Comparison of ENCODE assay signal across 10 mouse cellular contexts in the genomic region with DNA sequence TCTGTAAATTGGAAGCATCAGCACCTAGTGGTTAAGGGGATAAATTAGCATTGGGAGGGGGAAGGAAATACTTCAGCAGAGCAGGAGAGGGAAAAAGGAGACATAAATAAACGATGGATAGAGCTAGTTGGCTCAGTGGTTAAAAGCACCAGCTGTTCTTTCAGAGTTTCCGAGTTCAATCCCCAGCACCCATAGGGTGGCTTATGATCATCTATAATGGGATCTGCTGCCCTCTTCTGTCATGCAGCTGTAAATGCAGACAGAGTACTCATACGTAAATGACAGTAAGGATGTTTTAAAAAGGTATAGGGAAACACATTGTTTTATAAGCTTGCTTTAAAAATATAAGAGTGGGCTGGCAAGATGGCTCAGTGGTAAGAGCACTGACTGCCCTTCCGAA. TPM values are rescaled to one million over a fixed set of nuclear protein-coding genes. Genes with fewer than 3 reads are reported as not detected.
DNase-seq lines count a peak whose midpoint lies in the region; ATAC-seq and TF ChIP-seq lines count a peak whose summit lies in the region.
"Had no signal": no experiment of that assay in that cellular context is flagged by ENCODE, and none has a peak within 500 bp of the region (broad histone marks: within the 10 kb centered on the region; RNA-seq: fewer than 3 reads in every experiment).

No protein-coding gene starts in this region.

- ATAC-seq in kidney, embryonic 15.5 days (replicated peaks; ENCODE audit: low FRiP score): no peak
- peak; percentile 80; the same call in 1 of the 2 replicates for ATAC-seq in neutrophil, adult 5-6 weeks (ENCODE audit: extremely low read depth, insufficient number of reproducible peaks, low FRiP score, poor library complexity, severe bottlenecking)

- H3K4me3 ChIP-seq in kidney, embryonic 15.5 days (replicated peaks): no peak overlapping the region
- H3K4me3 ChIP-seq in E14TG2a.4 (replicated peaks; ENCODE audit: low read length): no peak overlapping the region
- H3K4me3 ChIP-seq: erythroblast, embryonic 14.5 days; limb, embryonic 13.5 days had no signal

- no peaks in the 10 kb centered on the region for H3K9me3 ChIP-seq in kidney, embryonic 15.5 days (replicated peaks)
- no peaks in the 10 kb centered on the region for H3K9me3 ChIP-seq in E14TG2a.4 (ENCODE audit: low read length)
- H3K9me3 ChIP-seq: limb, embryonic 13.5 days had no signal

- no peak overlapping the region for H3K27ac ChIP-seq in kidney, embryonic 15.5 days
- H3K27ac ChIP-seq: limb, embryonic 13.5 days had no signal

- H3K9ac ChIP-seq in kidney, embryonic 15.5 days: no peak overlapping the region
- H3K9ac ChIP-seq: limb, embryonic 13.5 days had no signal

- no peaks in the 10 kb centered on the region for H3K27me3 ChIP-seq in kidney, embryonic 15.5 days
- H3K27me3 ChIP-seq in E14TG2a.4 (ENCODE audit: insufficient read depth, low read length): peaks cover 4% of the 10 kb centered on the region; the same call in 1 of the 2 replicates
- H3K27me3 ChIP-seq: limb, embryonic 13.5 days had no signal

- WGBS in kidney, embryonic 15.5 days: 29% methylated on average over 4 of the region's 4 CpGs

- TF ChIP-seq CTCF in E14TG2a.4 (conservative IDR thresholded peaks at IDR 0.05; ENCODE audit: low read length): peak; percentile 62

- H3K4me1 ChIP-seq in kidney, embryonic 15.5 days: peaks cover 11% of the 10 kb centered on the region
- peaks cover 16% of the 10 kb centered on the region for H3K4me1 ChIP-seq in E14TG2a.4 (replicated peaks; ENCODE audit: low read depth, low read length)

- H3K36me3 ChIP-seq in kidney, embryonic 15.5 days: no peaks in the 10 kb centered on the region
- no peaks in the 10 kb centered on the region for H3K36me3 ChIP-seq in E14TG2a.4 (ENCODE audit: insufficient read depth, low read length)
- H3K36me3 ChIP-seq: limb, embryonic 13.5 days had no signal

- peak; percentile 14 for DNase-seq in kidney, adult 18-20 months
- peak; percentile 9 for DNase-seq in T-cell, adult 2 months (ENCODE audit: low spot score)
- DNase-seq in induced T-regulatory cell, adult 2 months (ENCODE audit: low read depth): peak; percentile 61
- DNase-seq in frontal cortex, postnatal 14 days (ENCODE audit: low spot score in 2 of 2): no peak
- no peak for DNase-seq in cerebellum, postnatal 36 days

- no peak overlapping the region for H3K4me2 ChIP-seq in kidney, embryonic 15.5 days
- H3K4me2 ChIP-seq: limb, embryonic 13.5 days had no signal

RNA-seq across cellular contexts. Expression of gene Prg3, which starts 19.7 kb away (rescaled TPM):
- polyA plus RNA-seq in kidney, embryonic 15.5 days (2015; fragmentation: Nextera tagmentation; extraction: Ambion mirVana): not detected in 2 replicates
- not detected in 2 replicates for total RNA-seq in neutrophil, adult 5-6 weeks (2017)
- polyA plus RNA-seq: limb, embryonic 13.5 days had no signal

RNA-seq across cellular contexts. Expression of gene Prg2, which starts 27.5 kb away (rescaled TPM):
- polyA plus RNA-seq in kidney, embryonic 15.5 days (2015; fragmentation: Nextera tagmentation; extraction: Ambion mirVana): 0.27 and 0.77 TPM in 2 replicates
- 0.93 TPM in 1 of 2 replicates, not detected in the other for total RNA-seq in neutrophil, adult 5-6 weeks (2017)
- polyA plus RNA-seq: erythroblast, embryonic 14.5 days had no signal

RNA-seq across cellular contexts. Expression of gene Ssrp1, which starts 29.3 kb away (rescaled TPM):
- polyA plus RNA-seq in kidney, embryonic 15.5 days (2015; fragmentation: Nextera tagmentation; extraction: Ambion mirVana): 299 and 307 TPM in 2 replicates
- total RNA-seq in neutrophil, adult 5-6 weeks (2017): 133 and 139 TPM in 2 replicates

RNA-seq across cellular contexts. Expression of gene P2rx3, which starts 29.5 kb away (rescaled TPM):
- 0.90 and 1.3 TPM in 2 replicates for polyA plus RNA-seq in kidney, embryonic 15.5 days (2015; fragmentation: Nextera tagmentation; extraction: Ambion mirVana)
- total RNA-seq in neutrophil, adult 5-6 weeks (2017): not detected in 2 replicates
- polyA plus RNA-seq: erythroblast, embryonic 14.5 days had no signal

RNA-seq across cellular contexts. Expression of gene Tnks1bp1, which starts 40.1 kb away (rescaled TPM):
- polyA plus RNA-seq in kidney, embryonic 15.5 days (2015; fragmentation: Nextera tagmentation; extraction: Ambion mirVana): 29.2 and 39.2 TPM in 2 replicates
- 10.6 and 13.3 TPM in 2 replicates for total RNA-seq in neutrophil, adult 5-6 weeks (2017)

Comparison
In these comparisons a context has a peak if more than half of its experiments do, and no peak if none do; other contexts are left out.
1. DNase-seq: peak in kidney, adult 18-20 months (single experiment), T-cell, adult 2 months (single experiment) and induced T-regulatory cell, adult 2 months (single experiment); none in frontal cortex, postnatal 14 days (0 of 2) and cerebellum, postnatal 36 days (0 of 2).